Mouse (Mus musculus): ENCODE measurements at regions not wholly inside any gene's neighbourhood (a gene's known extent, or its start where the extent isn't known, plus 50 kb on each side); places are given as distances from the start of the nearest gene placed in this dataset.

DNA sequence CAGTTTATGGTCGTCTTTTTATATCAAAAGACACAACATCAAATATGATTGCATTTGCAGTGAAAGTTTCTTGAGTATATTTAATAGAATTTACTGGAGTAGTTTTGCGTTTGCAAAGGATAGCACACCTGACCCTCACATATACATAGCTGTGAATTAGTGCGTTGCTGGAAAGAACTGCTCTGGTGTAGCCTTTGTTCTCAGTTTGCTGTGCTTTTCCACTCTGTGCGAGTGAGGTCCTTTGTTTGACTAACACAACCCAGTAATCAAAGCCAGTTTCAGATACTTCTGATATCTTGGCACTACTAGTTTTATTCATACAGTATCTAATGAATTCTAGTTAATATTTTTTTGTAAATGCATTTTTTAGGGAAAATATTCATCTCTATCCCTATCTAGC lies 84.7 kb downstream of the Trim52 start:
- H3K36me3 ChIP-seq (replicated peaks), result no peaks in the 10 kb centered on the region
- H3K4me2 ChIP-seq, result no peak overlapping the region
- H3K4me3 ChIP-seq (replicated peaks), result no peak overlapping the region
- WGBS, result 40% methylated on average over 4 of the region's 4 CpGs
- H3K4me1 ChIP-seq, result no peaks in the 10 kb centered on the region
- H3K9ac ChIP-seq, result no peak overlapping the region
- no peaks in the 10 kb centered on the region for H3K9me3 ChIP-seq
- H3K27me3 ChIP-seq, result no peaks in the 10 kb centered on the region
- ATAC-seq (ENCODE audit: low FRiP score), result no peak
- H3K27ac ChIP-seq, result no peak overlapping the region

DNA sequence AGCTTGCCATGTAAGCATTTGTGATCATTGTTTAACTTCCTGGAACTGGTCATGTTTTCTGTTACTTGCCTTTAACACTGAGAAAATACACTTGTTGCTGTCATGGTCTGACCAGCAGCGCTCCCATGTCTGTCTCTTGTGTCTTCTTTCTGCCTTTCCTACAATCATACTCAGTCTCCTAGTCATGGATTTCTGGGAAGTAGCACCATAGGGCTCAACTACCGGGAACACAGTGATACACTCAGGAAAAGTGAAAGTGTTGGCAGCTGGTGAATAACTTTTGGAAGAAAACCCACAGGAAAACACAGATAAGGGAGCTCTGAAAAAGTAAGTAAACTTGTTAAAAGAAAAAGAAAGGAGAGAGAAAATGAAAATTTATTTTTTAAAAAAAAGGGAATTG lies 87.6 kb downstream of the Trim52 start:
- no peak overlapping the region for H3K27ac ChIP-seq
- 88% methylated on average over 2 of the region's 2 CpGs for WGBS
- H3K4me3 ChIP-seq (replicated peaks), result no peak overlapping the region
- H3K36me3 ChIP-seq (replicated peaks), result no peaks in the 10 kb centered on the region
- H3K9ac ChIP-seq, result no peak overlapping the region
- H3K9me3 ChIP-seq, result no peaks in the 10 kb centered on the region
- no peak overlapping the region for H3K4me2 ChIP-seq
- no peaks in the 10 kb centered on the region for H3K4me1 ChIP-seq
- H3K27me3 ChIP-seq, result no peaks in the 10 kb centered on the region
- ATAC-seq (ENCODE audit: low FRiP score), result no peak

DNA sequence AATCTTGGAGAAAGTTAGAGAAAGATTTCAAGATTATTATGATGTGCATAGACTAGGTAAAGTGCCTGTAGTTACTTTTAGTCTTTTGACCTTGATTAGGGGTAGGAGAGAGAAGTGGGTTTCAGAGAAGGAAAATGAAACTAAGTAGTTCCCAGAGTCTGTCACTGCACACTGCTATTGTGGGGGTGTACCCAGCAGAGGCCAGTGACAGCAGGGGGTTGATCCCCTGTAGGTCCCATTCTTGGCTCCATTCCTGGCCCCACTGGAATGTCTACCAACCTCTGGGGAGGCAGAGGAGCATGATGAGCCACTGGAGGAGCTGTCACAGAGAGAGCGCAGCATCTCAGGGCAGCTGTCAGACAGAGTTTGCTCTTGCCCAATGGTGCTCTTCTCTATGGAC lies 88.1 kb downstream of the Trim52 start:
- H3K4me2 ChIP-seq, result no peak overlapping the region
- ATAC-seq (ENCODE audit: low FRiP score), result no peak
- no peak overlapping the region for H3K27ac ChIP-seq
- no peaks in the 10 kb centered on the region for H3K4me1 ChIP-seq
- WGBS, result 87% methylated on average over 1 of the region's 1 CpGs
- H3K36me3 ChIP-seq (replicated peaks), result no peaks in the 10 kb centered on the region
- no peaks in the 10 kb centered on the region for H3K9me3 ChIP-seq
- no peak overlapping the region for H3K4me3 ChIP-seq (replicated peaks)
- H3K9ac ChIP-seq, result no peak overlapping the region
- no peaks in the 10 kb centered on the region for H3K27me3 ChIP-seq

DNA sequence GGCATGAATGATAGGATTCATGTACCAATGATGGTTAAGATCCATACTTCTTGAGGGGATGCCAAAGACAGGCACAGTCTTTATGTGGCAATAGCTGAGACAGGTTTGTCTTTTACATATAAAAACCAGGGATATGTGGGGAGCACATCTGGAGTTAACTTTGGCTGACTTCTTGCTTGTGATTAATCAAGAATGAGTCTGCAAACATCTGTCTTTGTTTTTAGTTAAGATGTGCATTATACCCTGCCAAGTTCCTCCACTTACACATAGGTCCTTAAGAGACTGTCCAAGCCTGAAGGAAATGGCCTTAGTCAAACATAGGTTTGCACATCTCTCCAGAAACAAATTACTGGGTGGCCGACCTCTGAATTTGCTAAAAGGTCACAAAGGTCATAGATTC lies 91.8 kb downstream of the Trim52 start:
- WGBS, result 81% methylated on average over 1 of the region's 1 CpGs
- H3K4me3 ChIP-seq (replicated peaks), result no peak overlapping the region
- no peak overlapping the region for H3K9ac ChIP-seq
- H3K27ac ChIP-seq, result no peak overlapping the region
- no peaks in the 10 kb centered on the region for H3K4me1 ChIP-seq
- no peak for ATAC-seq (ENCODE audit: low FRiP score)
- H3K9me3 ChIP-seq, result no peaks in the 10 kb centered on the region
- H3K4me2 ChIP-seq, result no peak overlapping the region
- H3K27me3 ChIP-seq, result no peaks in the 10 kb centered on the region
- no peaks in the 10 kb centered on the region for H3K36me3 ChIP-seq (replicated peaks)

DNA sequence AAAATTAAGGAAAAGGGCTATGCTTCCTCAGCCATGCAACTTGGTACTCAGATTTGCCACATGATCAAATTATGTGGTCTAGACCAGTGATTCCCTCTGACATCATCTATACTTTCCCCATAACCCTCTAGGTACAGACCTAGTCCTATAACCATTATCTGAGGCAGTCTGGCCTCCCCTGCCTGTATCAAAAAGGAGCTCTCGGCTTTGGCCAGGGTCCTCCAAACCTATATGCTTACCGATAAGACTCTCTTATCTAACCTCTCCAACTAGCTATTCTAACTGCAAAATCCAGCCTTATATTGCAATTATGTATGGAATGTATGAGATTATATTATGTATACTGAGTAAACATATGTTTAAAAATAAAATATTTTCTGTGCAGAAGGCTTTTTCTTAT lies 93.1 kb downstream of the Trim52 start:
- no peak overlapping the region for H3K4me3 ChIP-seq (replicated peaks)
- no peak for ATAC-seq (ENCODE audit: low FRiP score)
- no peaks in the 10 kb centered on the region for H3K9me3 ChIP-seq
- no peaks in the 10 kb centered on the region for H3K27me3 ChIP-seq
- H3K4me2 ChIP-seq, result no peak overlapping the region
- H3K36me3 ChIP-seq (replicated peaks), result no peaks in the 10 kb centered on the region
- no peak overlapping the region for H3K9ac ChIP-seq
- no peak overlapping the region for H3K27ac ChIP-seq
- no peaks in the 10 kb centered on the region for H3K4me1 ChIP-seq
- 94% methylated on average over 2 of the region's 2 CpGs for WGBS

DNA sequence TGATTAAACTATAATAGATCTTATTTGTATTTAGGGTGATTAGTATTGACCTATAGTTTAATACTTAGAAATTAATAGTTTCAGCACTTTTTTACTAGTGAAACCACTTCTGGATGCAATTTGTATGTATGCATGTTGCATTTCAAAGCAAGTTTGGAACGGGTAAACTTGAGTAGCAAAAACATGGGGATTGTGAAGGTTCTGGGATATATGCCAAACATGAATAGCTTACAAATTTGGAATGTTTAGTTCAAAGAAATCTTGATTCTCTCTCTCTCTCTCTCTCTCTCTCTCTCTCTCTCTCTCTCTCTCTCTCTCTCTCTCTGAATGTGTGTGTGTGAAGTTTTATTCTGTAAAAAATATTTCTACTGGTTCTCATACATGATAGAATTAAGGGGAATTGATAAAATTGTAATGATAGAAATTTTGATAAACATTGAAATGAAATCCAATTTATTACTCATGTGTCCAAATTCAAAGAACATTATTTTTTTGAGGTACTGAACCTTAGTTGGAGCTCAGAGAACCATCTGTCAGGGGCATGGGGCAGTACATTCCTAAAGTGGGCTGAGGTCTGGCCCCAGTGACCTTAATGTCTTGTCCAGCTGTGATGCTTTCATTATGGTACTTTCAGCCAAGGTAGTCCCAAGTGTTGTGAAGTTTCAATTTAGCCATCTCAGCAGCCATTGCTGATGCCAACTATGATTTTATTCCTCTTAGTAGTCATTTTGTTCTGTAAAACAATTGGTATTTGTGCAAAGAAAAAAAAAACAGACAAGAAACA lies 93.7 kb downstream of the Trim52 start:
- Histone ChIP-seq H3K27ac (no peak overlapping the region), H3K4me2 (no peak overlapping the region), H3K36me3 (replicated peaks) (no peaks in the 10 kb centered on the region), H3K4me3 (replicated peaks) (no peak overlapping the region), H3K27me3 (no peaks in the 10 kb centered on the region), H3K9ac (no peak overlapping the region), H3K4me1 (no peaks in the 10 kb centered on the region), H3K9me3 (no peaks in the 10 kb centered on the region)
- ATAC-seq (ENCODE audit: low FRiP score), result no peak
- 71% methylated on average over 1 of the region's 1 CpGs for WGBS

DNA sequence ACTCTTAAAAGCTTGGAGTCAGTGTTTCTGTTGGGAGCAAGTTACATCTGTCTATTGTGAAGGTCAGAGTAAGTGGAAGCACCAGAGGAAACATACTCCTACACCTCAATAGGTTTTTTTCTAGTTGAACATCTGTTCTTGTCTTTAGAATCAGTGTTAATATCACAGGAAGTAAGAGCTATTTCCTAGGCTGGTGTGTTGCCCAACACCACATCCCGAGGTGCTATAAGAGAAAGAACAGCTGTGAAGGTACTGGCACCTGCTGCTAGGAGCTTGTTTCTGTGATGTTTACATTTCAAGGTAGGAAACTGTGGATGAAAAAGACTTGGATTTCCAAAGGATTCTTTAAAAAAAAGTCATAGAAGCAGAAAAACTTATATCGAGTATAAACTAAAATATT lies 105.1 kb downstream of the Trim52 start:
- Histone ChIP-seq H3K36me3 (replicated peaks) (no peaks in the 10 kb centered on the region), H3K9ac (no peak overlapping the region), H3K27ac (no peak overlapping the region), H3K4me3 (replicated peaks) (no peak overlapping the region), H3K27me3 (no peaks in the 10 kb centered on the region), H3K4me2 (no peak overlapping the region), H3K4me1 (no peaks in the 10 kb centered on the region), H3K9me3 (no peaks in the 10 kb centered on the region)
- 79% methylated on average over 2 of the region's 2 CpGs for WGBS
- no peak for ATAC-seq (ENCODE audit: low FRiP score)

DNA sequence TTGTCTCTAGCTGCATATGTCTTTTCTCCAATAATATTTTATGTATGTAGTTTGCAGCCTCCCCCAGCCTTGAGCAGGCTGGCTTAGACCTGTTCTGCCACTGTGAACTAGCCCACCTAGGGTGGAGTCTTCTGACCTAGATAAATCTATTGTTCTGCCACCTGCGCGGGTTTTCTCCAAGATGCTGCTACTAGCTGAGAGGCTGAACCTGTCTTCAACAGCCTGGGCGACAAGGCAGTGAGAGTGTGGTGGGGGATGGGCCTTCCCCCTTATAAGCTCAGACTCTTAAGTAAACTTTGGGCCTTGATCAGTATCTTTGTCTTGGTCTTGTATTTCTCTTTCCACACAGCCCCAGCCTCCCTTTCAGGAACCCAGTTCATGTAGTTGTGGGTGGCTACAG lies 111.7 kb downstream of the Trim52 start:
- WGBS, result 87% methylated on average over 3 of the region's 3 CpGs
- Histone ChIP-seq H3K9ac (no peak overlapping the region), H3K36me3 (replicated peaks) (no peaks in the 10 kb centered on the region), H3K27ac (no peak overlapping the region), H3K27me3 (no peaks in the 10 kb centered on the region), H3K4me2 (no peak overlapping the region), H3K4me3 (replicated peaks) (no peak overlapping the region), H3K4me1 (no peaks in the 10 kb centered on the region), H3K9me3 (no peaks in the 10 kb centered on the region)
- ATAC-seq (ENCODE audit: low FRiP score), result no peak

DNA sequence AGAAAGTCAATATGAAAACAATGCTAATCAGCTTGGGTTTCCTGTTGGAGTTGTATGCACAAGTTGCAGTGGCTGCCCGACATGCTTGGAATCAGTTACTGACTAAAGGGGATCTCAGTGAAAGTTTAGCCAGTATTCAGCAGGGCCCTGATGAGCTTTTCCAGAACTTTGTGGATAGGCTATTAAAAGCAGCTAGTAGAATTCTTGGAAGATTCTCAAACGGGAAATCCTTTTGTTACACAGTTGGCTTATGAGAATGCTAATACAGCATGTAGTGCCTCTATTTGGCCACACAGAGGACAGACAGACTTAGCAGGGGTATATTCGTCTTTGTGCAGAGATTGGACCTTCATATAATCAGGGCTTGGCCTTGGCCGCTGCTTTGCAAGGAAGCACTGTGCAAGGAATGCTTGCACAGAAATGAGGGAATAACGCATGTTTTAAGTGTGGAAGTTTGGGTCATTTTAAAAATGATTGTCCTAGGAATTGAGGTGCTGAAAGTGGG lies 113.3 kb downstream of the Trim52 start:
- H3K36me3 ChIP-seq (replicated peaks), result no peaks in the 10 kb centered on the region
- no peak overlapping the region for H3K27ac ChIP-seq
- H3K4me3 ChIP-seq (replicated peaks), result no peak overlapping the region
- H3K9me3 ChIP-seq, result no peaks in the 10 kb centered on the region
- no peak overlapping the region for H3K9ac ChIP-seq
- WGBS, result 84% methylated on average over 5 of the region's 5 CpGs
- no peaks in the 10 kb centered on the region for H3K4me1 ChIP-seq
- no peaks in the 10 kb centered on the region for H3K27me3 ChIP-seq
- H3K4me2 ChIP-seq, result no peak overlapping the region
- ATAC-seq (ENCODE audit: low FRiP score), result no peak

DNA sequence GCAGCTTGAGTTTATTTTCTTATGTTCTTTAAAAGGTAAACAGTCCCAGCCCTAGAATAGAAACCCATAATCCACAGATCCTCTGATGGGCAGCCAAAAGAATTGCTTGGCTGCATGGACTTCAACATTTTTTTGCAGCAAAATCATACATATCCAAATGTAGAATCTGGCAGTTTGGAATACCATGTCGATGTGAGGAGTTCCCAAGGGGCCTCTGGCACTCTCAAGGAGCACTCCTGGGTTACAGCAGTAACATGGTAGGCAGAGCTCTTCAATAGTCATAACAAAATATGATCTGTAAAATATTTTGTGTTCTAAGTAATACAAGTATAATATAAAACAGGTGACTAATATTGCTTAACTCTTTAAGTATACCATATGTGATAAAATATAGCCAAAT lies 119.4 kb downstream of the Trim52 start:
- 73% methylated on average over 1 of the region's 1 CpGs for WGBS
- no peak for ATAC-seq (ENCODE audit: low FRiP score)
- Histone ChIP-seq H3K27me3 (no peaks in the 10 kb centered on the region), H3K27ac (no peak overlapping the region), H3K9ac (no peak overlapping the region), H3K4me2 (no peak overlapping the region), H3K4me3 (replicated peaks) (no peak overlapping the region), H3K4me1 (no peaks in the 10 kb centered on the region), H3K9me3 (no peaks in the 10 kb centered on the region), H3K36me3 (replicated peaks) (no peaks in the 10 kb centered on the region)

DNA sequence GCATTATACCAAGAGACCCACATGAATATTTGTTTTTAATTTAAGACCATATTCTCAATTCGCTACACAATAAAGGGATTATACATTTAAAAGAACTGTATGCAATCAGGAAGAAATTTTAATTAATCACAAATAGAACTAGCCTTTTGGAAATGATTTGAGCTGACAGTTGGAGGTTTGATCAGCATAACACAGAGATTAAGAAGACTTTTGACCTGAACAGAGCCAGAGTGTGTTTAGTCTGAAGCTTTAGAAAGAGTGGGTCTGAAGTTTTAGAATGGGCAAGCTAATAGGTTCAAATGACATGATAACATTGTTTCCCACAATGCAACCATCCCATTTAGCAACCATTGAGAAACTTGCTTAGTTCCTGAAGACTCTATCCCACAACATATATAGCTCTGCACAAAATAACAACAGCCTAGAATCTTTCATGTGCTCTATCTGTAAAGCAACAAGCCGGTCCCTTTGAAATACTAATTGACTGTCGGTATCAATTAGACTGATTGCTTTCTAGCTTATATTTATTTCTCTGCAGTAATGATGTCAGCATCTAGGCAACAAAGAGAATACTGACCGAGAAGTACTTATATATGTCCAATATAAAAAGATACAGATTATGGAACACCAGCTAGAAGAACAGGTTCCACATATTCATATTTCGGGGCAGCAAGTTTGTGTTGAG lies 135.9 kb downstream of the Trim52 start:
- no peaks in the 10 kb centered on the region for H3K27me3 ChIP-seq
- no peak for ATAC-seq (ENCODE audit: low FRiP score)
- H3K4me3 ChIP-seq (replicated peaks), result no peak overlapping the region

DNA sequence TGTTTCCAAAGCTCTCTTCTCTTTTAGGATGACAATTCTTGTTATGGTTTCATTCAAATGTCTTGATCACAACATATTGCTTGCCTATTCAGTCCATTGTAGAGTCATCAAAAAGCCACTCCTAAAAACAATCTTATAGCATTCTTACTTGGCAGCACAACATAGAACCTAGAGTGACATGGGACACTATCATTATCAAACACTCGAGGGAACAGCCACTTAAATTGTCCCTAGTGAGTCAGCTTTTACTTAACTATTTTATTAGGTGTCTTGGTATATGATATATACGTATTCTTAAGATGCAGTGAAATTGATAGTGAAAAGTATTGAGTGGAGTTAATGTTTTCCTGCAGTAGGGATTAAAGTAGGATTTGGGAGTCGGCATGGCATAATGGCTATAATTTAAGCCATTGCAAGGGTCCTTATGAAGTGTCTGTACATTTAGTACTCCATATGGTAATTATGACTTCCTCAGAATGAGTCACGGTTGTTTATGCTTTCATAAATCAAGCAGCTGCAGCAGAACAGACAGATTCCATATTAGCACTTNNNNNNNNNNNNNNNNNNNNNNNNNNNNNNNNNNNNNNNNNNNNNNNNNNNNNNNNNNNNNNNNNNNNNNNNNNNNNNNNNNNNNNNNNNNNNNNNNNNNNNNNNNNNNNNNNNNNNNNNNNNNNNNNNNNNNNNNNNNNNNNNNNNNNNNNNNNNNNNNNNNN lies 153.6 kb downstream of the Trim52 start:
- ATAC-seq (ENCODE audit: low FRiP score), result no peak
- WGBS, result 64% methylated on average over 4 of the region's 4 CpGs

More for the DNA sequence above, 135.9 kb downstream of the Trim52 start:
- Histone ChIP-seq H3K27ac (no peak overlapping the region), H3K4me2 (no peak overlapping the region), H3K36me3 (replicated peaks) (no peaks in the 10 kb centered on the region), H3K4me1 (no peaks in the 10 kb centered on the region), H3K9me3 (no peaks in the 10 kb centered on the region), H3K9ac (no peak overlapping the region)
- WGBS, result 89% methylated on average over 5 of the region's 5 CpGs

More for the DNA sequence above, 153.6 kb downstream of the Trim52 start:
- H3K36me3 ChIP-seq (replicated peaks), result no peaks in the 10 kb centered on the region
- H3K27me3 ChIP-seq, result no peaks in the 10 kb centered on the region
- no peak overlapping the region for H3K9ac ChIP-seq
- H3K9me3 ChIP-seq, result no peaks in the 10 kb centered on the region
- no peaks in the 10 kb centered on the region for H3K4me1 ChIP-seq
- no peak overlapping the region for H3K4me3 ChIP-seq (replicated peaks)
- H3K4me2 ChIP-seq, result no peak overlapping the region
- no peak overlapping the region for H3K27ac ChIP-seq
